Mouse (Mus musculus) liver, embryonic 15.5 days (tissue): Measurements from ENCODE around the gene Atp1a4. TPM values are rescaled to one million over a fixed set of nuclear protein-coding genes. Genes with fewer than 3 reads are reported as not detected.

Experiments used
- ATAC-seq: fragments of 200-750 bp; cut with Nextera tagmentation; 2 replicates; pipeline ENCODE4 v1.8.0; 2017; ENCODE audit warnings: moderate number of reproducible peaks, mild to moderate bottlenecking, moderate library complexity; ENCODE audit not compliant: insufficient read depth
- H3K27ac ChIP-seq: fragments of 300-500 bp; sonication (generic); replicated peaks from 2 replicates; pipeline ENCODE4 v1.5.1; 2015; ENCODE audit warnings: mild to moderate bottlenecking, inconsistent platforms
- H3K27me3 ChIP-seq: fragments of 300-500 bp; sonication (generic); 2 replicates; pipeline ENCODE4 v1.6.1; 2015; ENCODE audit warnings: mild to moderate bottlenecking, inconsistent platforms
- H3K36me3 ChIP-seq: fragments of 300-500 bp; sonication (generic); replicated peaks from 2 replicates; pipeline ENCODE4 v1.6.1; 2015; ENCODE audit warnings: moderate library complexity, mild to moderate bottlenecking, inconsistent platforms
- H3K4me1 ChIP-seq: fragments of 300-500 bp; sonication (generic); replicated peaks from 2 replicates; pipeline ENCODE4 v1.6.1; 2015; ENCODE audit warnings: inconsistent platforms
- H3K4me2 ChIP-seq: fragments of 300-500 bp; sonication (generic); 2 replicates; pipeline ENCODE4 v1.6.1; 2015; ENCODE audit warnings: moderate library complexity, mild to moderate bottlenecking, inconsistent platforms
- H3K4me3 ChIP-seq: fragments of 300-500 bp; sonication (generic); replicated peaks from 2 replicates; pipeline ENCODE4 v1.5.1; 2015; ENCODE audit warnings: mild to moderate bottlenecking, inconsistent platforms
- H3K9ac ChIP-seq: fragments of 300-500 bp; sonication (generic); 2 replicates; pipeline ENCODE4 v1.6.1; 2015; ENCODE audit warnings: moderate library complexity, mild to moderate bottlenecking, inconsistent platforms
- H3K9me3 ChIP-seq: fragments of 300-500 bp; sonication (generic); replicated peaks from 2 replicates; pipeline ENCODE4 v1.6.1; 2016; ENCODE audit warnings: inconsistent platforms
- WGBS: fragments of 180-500 bp; shearing (Covaris S2); methylation state at CpG from one replicate; pipeline ENCODE4 v1.1.7; 2015; ENCODE audit warnings: mixed read lengths; ENCODE audit not compliant: insufficient replicate concordance; 5-methylcytosine and 5-hydroxymethylcytosine counted together
- polyA plus RNA-seq: library from polyadenylated mRNA; unstranded; fragments of >200 nt; fragmentation: Nextera tagmentation; extraction: Ambion mirVana; gene quantifications from 2 replicates; pipeline ENCODE4 v1.2.1, GENCODE M21; 2015

The Atp1a4 gene
- polyA plus RNA-seq, 1 experiment from 2014 or later: 0.02 TPM

DNA sequence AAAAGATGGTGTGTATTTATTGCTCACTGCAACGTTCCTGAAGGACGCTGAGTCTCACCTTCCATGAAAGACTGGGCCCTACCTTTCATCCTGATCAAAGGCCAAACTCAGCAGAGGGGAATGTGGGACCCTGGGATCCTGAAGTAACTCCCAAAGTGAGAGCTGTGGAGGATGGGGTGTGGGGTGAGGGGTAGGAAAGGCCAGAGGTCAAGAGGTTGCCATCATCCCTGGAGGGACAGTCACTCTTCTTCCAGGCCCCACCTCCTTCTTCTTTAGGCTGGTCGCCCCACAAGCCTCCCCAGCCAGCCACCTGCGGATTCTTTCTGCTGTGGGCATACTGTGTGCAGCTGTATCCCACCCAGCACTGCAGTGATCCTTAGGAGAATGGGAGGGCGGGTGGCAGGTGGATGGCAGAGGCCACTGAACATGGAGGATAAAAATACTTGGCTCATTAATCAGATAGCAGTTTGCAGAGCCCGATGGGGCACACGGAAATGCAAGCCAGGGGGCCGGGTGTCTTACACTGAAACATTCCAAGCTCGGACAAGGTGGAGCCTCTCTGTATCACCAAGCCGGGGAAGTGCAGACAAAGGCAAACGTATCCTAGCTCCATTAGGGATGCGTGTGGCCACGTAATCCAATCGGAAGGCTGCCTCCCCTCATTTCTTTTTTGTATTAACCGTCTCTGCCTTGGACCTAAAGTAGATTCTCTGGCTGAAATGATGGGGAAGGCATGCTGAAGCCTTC is 39.9 kb downstream of the Atp1a4 start:
- 67% methylated on average over 15 of the region's 15 CpGs for WGBS
- Histone ChIP-seq H3K9me3 (no peaks in the 10 kb centered on the region), H3K4me3 (no peak overlapping the region), H3K4me1 (peaks cover 9% of the 10 kb centered on the region; the same call in 1 of the 2 replicates), H3K4me2 (no peak overlapping the region), H3K36me3 (no peaks in the 10 kb centered on the region), H3K27ac (no peak overlapping the region), H3K27me3 (no peaks in the 10 kb centered on the region), H3K9ac (no peak overlapping the region)
- no peak for ATAC-seq

DNA sequence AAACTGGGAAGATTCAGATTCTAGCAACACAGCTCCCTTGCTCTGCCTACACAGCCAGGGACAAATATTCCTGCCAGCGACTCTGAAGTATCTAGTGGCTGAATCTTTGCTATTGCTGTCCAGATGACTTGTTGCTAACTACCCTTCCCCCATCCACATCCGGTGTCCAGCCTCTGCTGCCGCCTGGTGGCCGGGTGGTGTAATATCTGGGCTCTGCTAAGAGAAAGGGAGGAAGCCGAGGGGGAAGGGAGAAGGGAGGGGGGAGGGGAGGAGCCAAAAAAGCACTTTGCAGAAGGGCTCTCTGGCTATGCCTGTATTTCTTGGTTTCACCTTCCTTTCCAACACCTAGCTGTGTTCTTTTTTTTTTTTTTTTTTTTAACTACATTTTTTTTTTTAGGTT is 41.1 kb downstream of the Atp1a4 start:
- no peaks in the 10 kb centered on the region for H3K36me3 ChIP-seq
- peak; percentile 57 for ATAC-seq
- 1% methylated on average over 5 of the region's 5 CpGs for WGBS

DNA sequence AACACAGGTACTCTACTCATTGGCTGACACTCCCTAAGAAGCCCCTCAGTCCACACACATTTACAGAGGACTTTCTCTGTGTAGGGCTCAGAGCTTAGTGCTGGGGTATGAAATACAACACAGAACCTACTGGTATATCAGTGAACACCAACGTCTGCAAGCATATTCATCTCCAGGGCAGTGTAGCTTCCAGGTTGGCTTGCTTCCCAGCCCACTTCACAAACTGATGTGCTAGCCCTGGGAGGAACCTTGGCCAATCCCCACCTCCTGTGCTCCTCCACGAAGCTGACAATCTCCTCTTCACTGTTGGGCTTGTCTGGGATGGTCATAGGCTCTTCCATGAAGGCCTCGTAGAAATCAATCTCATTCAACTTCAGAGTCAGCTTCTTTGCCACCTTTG is 43.5 kb downstream of the Atp1a4 start:
- Histone ChIP-seq H3K4me2 (no peak overlapping the region), H3K27ac (no peak overlapping the region), H3K9ac (no peak overlapping the region), H3K4me1 (peaks cover 7% of the 10 kb centered on the region; the same call in 1 of the 2 replicates), H3K27me3 (no peaks in the 10 kb centered on the region), H3K4me3 (no peak overlapping the region), H3K9me3 (no peaks in the 10 kb centered on the region), H3K36me3 (no peaks in the 10 kb centered on the region)
- no peak for ATAC-seq
- 35% methylated on average over 3 of the region's 3 CpGs for WGBS

More for the DNA sequence above, 41.1 kb downstream of the Atp1a4 start:
- H3K27ac ChIP-seq: 0 out of 2 replicates have a peak overlapping the region, but pooled peaks have one; percentile 48
- H3K9me3 ChIP-seq: no peaks in the 10 kb centered on the region
- H3K4me2 ChIP-seq: peak overlapping the region; percentile 53
- H3K4me3 ChIP-seq: peak overlapping the region; percentile 25
- peak overlapping the region; percentile 37; the same call in 1 of the 2 replicates for H3K9ac ChIP-seq
- H3K4me1 ChIP-seq: peaks cover 9% of the 10 kb centered on the region; the same call in 1 of the 2 replicates
- H3K27me3 ChIP-seq: no peaks in the 10 kb centered on the region

DNA sequence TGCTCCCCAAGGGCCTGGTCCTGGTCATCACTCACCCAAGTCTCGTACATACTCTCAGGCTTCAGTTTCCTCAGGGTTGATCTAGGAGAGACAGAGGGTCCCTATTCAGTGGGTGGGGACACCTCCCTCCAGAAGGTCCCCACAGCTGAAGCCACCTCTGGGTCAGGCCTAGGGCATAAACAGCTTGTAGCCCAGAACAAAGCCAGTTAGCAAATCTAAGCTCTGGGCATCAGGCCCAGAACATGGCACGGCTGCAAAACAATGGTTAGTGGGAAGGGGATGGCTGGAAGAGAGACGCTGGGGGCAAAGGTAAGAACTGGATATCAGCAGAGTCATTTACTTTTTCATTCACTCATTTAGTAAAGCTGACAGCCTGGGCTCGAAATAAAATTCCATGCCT is 44.4 kb downstream of the Atp1a4 start:
- no peak overlapping the region for H3K27ac ChIP-seq
- WGBS: 54% methylated on average over 4 of the region's 4 CpGs
- no peaks in the 10 kb centered on the region for H3K36me3 ChIP-seq
- no peaks in the 10 kb centered on the region for H3K9me3 ChIP-seq
- peaks cover 7% of the 10 kb centered on the region; the same call in 1 of the 2 replicates for H3K4me1 ChIP-seq
- ATAC-seq: no peak
- no peaks in the 10 kb centered on the region for H3K27me3 ChIP-seq
- H3K4me3 ChIP-seq: no peak overlapping the region
- no peak overlapping the region for H3K4me2 ChIP-seq
- H3K9ac ChIP-seq: no peak overlapping the region

DNA sequence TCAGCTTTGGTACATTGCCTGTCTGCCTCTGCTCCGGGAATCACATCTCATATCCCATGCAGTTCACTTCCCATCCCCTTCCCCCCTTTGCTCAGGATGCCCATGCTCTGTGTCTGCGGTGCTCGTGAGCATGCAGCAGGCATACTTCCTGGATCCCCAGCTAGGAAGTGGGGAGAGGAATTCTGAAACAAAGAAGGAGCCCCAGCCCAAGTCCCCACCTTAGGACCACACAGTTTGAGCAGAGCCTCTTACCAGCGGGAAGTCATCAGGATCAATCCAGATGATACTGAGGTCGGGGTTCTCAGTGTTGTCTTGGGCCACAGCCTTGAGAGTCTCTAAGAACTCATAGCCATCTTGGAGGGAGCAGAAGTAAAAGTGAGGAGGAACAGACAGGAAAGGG is 45.4 kb downstream of the Atp1a4 start:
- ATAC-seq: no peak
- H3K27ac ChIP-seq: no peak overlapping the region
- no peak overlapping the region for H3K9ac ChIP-seq
- no peak overlapping the region for H3K4me2 ChIP-seq
- no peaks in the 10 kb centered on the region for H3K27me3 ChIP-seq
- H3K36me3 ChIP-seq: no peaks in the 10 kb centered on the region
- H3K9me3 ChIP-seq: no peaks in the 10 kb centered on the region
- peaks cover 7% of the 10 kb centered on the region; the same call in 1 of the 2 replicates for H3K4me1 ChIP-seq
- 49% methylated on average over 5 of the region's 5 CpGs for WGBS
- no peak overlapping the region for H3K4me3 ChIP-seq

DNA sequence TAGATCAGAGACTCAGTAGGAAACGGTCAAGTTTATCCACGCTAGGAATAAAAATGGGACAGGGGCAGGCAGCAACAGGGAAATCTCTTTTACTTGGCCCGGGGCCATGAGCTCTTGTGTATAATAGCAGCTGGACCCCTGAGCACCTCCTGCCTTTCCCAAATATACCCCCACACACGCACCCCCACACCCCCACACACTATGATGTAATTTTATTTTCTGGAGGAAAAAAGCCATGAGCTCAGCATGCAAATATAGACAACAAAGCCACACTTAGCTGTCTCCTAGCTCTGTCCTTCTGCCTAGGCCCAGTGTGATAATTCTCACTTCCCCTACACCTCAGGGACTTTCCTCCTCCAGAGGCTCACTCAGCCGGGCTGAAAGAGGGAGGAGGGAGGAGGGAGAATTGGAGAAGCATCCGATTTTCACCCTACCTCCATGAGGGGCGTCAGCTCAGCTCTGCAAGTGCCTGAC is 51.1 kb downstream of the Atp1a4 start:
- H3K9ac ChIP-seq: no peak overlapping the region
- no peaks in the 10 kb centered on the region for H3K9me3 ChIP-seq
- 31% methylated on average over 7 of the region's 7 CpGs for WGBS
- peaks cover 47% of the 10 kb centered on the region for H3K4me1 ChIP-seq
- ATAC-seq: no peak
- no peak overlapping the region for H3K4me3 ChIP-seq
- H3K27ac ChIP-seq: no peak overlapping the region
- H3K4me2 ChIP-seq: peak overlapping the region; percentile 72; the same call in 1 of the 2 replicates
- H3K27me3 ChIP-seq: peaks cover 26% of the 10 kb centered on the region
- 0 out of 2 replicates have a peak, but pooled peaks cover 6% of the 10 kb centered on the region for H3K36me3 ChIP-seq

DNA sequence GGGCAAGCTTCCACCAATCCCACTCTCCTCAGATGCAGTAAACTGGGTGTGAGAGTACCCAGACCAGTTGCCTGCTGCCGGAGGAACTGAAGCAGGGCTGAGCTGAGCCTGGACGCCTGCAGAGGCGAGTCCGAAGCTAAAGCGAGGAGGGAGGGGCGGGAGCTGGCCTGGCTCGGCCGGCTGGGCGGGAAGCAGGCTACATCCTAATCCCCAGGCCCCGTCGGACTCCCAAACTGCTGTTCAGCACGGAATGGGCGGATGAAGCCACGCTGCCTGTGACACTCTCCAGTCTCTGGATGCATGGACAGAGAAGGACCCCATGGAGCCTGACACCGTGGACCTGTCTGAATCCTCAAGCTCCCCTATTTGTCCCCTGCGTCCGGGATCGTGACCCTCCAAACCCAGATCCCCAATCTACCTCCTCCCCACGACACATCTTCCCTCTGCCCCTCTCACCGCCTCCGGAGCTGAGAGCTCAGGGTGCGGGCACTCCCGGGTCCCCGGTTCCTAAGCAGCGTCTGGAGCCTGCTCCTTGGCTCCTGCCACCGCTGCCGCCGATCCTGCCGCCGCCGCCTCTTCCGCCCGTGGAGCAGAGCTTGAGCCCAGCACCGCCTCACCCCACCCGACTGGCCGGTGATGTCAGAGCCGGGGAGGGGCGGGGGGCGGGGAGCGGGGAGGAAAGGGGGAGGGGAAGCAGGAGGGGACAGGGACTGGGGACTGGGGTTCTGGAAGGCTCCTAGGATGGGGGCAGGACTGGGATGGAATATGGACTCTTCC is 51.9 kb downstream of the Atp1a4 start, which contains the start of gene Pea15a:
Gene Pea15a, minus strand, starts transcription at position 664 of the 777 bp plus-strand sequence.
- H3K9me3 ChIP-seq: no peaks in the 10 kb centered on the region
- peaks cover 26% of the 10 kb centered on the region for H3K27me3 ChIP-seq
- H3K27ac ChIP-seq: peak within 1 kb of the TSS; percentile 45; the same call in 1 of the 2 replicates
- peak within 1 kb of the TSS; percentile 51 for H3K9ac ChIP-seq
- H3K4me2 ChIP-seq: peak within 1 kb of the TSS; percentile 72
- peak; percentile 64 for ATAC-seq
- H3K36me3 ChIP-seq: peaks cover 8% of the 10 kb centered on the region; the same call in 1 of the 2 replicates
- WGBS: 2% methylated on average over 37 of the region's 40 CpGs
- peaks cover 50% of the 10 kb centered on the region for H3K4me1 ChIP-seq
- H3K4me3 ChIP-seq: peak within 1 kb of the TSS; percentile 60

DNA sequence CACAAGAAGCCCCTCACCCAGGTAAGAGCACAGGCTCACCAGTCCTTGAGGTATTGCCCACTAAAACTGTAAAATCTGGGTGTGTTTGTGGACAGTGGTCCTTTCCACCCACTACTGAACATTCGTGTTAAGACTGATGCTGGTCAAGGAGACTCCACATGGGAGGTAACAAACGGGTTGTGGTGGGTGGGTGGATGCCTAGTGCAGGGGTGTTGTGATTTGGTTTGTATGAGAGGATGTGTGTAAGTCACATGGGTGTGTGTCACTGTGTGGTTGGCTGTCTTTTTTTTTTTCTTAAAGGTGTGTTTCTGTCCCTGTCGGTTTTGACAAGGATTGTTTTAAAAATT is 52.5 kb downstream of the Atp1a4 start:
- Histone ChIP-seq H3K4me1 (peaks cover 52% of the 10 kb centered on the region), H3K4me3 (peak overlapping the region; percentile 60), H3K36me3 (peaks cover 14% of the 10 kb centered on the region; the same call in 1 of the 2 replicates), H3K27ac (no peak overlapping the region), H3K9ac (0 out of 2 replicates have a peak overlapping the region, but pooled peaks have one; percentile 51), H3K4me2 (peak overlapping the region; percentile 72), H3K9me3 (no peaks in the 10 kb centered on the region), H3K27me3 (peaks cover 26% of the 10 kb centered on the region)
- WGBS: 20% methylated on average over 3 of the region's 3 CpGs
- ATAC-seq: no peak

DNA sequence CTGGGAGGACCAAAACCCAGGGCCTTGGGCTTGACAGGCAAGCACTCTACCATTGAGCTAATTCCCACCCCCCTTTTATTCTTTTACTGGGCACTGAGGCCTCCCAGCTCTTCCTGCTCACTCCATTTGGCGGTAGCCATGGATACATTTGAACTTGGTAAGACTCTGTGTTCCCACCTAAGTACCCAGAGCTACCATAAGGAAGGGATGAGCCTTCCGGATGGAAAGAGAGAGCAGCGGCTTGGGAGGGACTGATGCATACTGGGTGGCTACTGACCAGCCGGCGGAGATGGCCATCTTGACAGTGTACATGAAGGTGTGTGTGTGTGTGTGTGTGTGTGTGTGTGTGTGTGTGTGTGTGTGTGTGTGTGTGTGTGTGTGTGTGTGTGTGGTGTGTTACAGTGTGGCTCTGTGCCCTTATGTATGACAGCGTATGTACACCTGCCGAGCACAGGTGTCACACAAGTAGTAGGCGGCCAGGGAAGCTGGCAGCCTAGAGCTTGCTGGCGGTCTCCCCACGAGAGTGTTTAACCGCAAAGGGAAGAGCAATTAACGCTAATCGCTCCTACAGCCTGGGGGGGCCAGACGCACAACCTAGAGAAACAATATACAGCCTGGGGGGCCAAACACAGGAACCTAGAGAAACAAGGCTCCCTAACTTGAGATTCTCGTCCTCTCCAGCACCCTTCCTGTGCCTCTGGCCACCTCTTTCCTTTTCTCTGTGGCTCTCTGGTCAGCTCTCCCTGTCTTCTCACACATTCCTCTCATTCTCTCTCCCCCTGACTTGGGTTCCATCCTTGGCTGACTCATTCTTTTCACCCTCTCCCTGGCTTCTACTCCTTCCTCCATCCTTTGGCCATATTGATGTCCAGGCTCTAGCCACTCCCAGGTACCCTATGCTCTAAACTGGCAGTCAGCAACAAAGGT is 53.1 kb downstream of the Atp1a4 start:
- H3K4me3 ChIP-seq: no peak overlapping the region
- no peaks in the 10 kb centered on the region for H3K9me3 ChIP-seq
- ATAC-seq: no peak
- peaks cover 52% of the 10 kb centered on the region for H3K4me1 ChIP-seq
- WGBS: 59% methylated on average over 15 of the region's 15 CpGs
- H3K9ac ChIP-seq: no peak overlapping the region
- H3K27me3 ChIP-seq: peaks cover 26% of the 10 kb centered on the region
- H3K27ac ChIP-seq: no peak overlapping the region
- H3K4me2 ChIP-seq: peak overlapping the region; percentile 72
- H3K36me3 ChIP-seq: peaks cover 20% of the 10 kb centered on the region

DNA sequence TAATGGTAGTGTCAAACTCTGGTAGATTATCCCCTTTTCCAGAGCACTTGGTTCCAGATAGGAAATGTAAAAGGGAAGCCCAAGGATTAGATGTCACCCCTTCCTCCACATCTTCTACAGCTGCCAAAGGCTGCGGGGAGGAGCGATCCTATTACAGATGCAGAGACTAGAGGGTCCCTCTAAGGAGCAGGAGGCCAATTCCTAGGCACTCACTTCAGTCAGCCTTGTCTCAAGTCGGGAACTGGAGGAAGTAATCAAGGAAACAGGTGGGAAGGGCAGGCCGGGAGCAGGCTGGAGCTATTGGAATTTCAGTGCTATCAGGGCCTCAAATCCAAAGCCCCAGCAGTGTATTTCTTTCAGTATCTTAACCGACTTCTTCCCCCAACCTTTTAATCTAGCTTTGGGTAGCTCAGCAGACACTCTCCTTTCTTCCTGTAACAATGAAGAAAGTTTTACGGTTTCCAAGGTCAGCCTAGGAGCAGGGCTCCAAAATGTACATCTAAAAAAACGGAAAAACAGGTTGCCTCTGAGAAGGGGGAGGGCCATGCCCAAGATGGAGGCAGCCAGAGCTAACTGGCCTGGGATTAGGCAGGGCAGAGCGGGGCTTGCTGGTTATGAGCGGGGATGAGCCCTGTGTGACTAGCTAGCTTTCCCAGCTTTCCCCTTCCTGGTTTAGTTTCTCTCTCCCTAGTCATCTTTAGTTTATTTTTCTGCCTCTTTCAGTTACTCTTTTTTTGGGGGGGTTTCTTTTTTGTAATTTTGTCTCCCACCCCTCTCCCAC is 54.0 kb downstream of the Atp1a4 start:
- H3K27ac ChIP-seq: 0 out of 2 replicates have a peak overlapping the region, but pooled peaks have one; percentile 11
- H3K9ac ChIP-seq: no peak overlapping the region
- peaks cover 26% of the 10 kb centered on the region for H3K27me3 ChIP-seq
- no peak for ATAC-seq
- peaks cover 52% of the 10 kb centered on the region for H3K4me1 ChIP-seq
- H3K4me3 ChIP-seq: no peak overlapping the region
- WGBS: 49% methylated on average over 9 of the region's 9 CpGs
- H3K9me3 ChIP-seq: no peaks in the 10 kb centered on the region
- H3K4me2 ChIP-seq: no peak overlapping the region
- H3K36me3 ChIP-seq: peaks cover 28% of the 10 kb centered on the region
